Mouse (Mus musculus) adrenal gland, postnatal 36 days (tissue): ENCODE measurements around the gene Trak1. TPM values are rescaled to one million over a fixed set of nuclear protein-coding genes. Genes with fewer than 3 reads are reported as not detected.

Source experiments
- DNase-seq, 2 experiments: peaks; one replicate each; pipeline ENCODE4 v3.0.0; 2021; ENCODE audit warnings: mixed read lengths in 1 of 2
- total RNA-seq, 2 experiments: library from RNA; stranded (reverse); gene quantifications; 2 replicates each; pipeline ENCODE4 v1.2.3; 2021

Trak1 gene
- total RNA-seq, 2 experiments from 2014 or later: 68.0 to 75.3 TPM

DNA sequence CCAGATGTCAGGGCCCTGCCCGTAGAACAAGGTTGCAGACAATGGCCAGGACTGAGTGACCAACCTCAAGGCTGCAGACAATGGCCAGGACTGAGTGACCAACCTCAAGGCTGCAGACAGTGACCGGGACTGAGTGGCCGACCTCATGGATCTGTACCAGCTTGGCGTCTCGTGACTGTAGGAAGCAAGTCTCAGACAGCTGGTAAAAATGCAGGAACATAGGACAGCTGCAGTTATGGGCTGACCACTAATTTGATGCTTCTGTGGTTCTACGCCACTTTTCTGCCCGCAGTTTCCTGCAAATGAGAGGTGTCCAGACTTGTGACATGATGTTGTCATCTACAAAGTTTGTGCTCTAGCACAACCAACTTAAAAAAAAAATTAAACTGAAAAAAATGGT is 4.1 kb upstream of the Trak1 start:
- DNase-seq: no peak

DNA sequence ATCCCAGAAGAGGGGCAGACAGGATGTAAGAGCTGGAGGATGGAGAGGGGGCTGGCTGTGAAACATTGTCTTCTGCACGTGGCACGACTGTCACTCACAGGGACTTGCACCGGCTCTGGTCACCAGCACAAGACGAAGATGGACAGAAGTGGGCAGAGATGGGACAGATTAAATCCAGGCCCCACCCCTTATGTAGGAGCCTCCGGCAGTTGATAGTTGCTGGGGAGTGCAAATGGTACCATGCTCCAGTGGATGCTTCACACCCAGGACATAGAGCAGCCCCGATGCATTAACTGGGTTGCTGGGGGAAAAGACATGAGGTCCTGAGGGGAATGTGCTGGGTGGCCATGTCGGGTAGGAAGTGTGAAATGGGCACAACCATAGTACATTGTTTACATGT is 2.1 kb upstream of the Trak1 start:
- DNase-seq: no peak

DNA sequence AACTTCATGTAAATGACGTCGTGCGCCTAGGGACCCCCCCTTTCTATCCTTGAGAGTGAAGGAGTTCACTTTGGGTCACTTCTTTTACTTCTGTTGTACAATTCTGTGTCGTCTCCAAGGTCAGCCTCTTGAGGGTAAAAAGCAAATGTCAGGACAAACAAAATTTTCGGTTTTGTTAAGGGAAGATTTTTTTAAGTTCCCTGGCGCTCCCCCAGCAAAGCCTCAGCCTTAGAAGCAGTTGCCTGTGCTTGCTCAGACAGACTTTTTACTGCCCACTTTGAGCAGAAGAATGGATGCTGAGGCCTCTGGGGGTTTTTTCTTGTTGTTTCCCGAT is 730 bp downstream of the Trak1 start:
- DNase-seq: no peak

DNA sequence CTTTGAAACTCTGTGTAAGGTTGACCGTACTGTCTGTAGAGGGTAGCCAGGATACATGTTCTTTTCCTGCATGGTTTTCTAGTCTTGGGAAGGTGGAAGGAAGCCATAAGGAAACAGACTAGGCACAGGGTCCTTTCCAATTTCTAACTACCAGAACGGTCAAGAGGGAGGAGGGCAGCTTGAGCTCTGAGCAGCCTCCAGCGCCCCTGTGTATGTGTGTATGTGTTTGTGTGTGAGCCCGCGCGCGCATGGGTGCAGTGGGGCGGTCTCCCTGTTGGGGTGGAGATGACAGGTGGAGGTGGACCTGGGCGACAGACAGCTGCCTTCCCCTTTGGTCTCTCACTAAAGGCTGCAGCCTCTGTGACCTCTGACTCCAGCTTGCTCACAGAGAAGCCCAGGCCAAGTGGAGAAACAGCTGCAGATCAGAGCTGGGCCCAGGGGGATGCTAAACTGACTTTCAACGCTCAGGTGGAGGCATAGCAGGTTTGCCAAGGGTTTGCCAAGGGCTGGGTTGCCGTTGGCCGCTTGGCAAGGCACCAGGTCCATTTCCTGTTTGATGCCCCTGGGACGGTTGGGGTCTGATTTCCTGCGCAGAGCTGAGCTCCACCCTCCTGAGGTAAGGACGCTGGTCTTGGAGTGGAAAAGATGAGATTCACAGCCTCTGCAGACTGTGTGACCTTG is 1.2 kb downstream of the Trak1 start:
- DNase-seq: peak; percentile 28 to 65

DNA sequence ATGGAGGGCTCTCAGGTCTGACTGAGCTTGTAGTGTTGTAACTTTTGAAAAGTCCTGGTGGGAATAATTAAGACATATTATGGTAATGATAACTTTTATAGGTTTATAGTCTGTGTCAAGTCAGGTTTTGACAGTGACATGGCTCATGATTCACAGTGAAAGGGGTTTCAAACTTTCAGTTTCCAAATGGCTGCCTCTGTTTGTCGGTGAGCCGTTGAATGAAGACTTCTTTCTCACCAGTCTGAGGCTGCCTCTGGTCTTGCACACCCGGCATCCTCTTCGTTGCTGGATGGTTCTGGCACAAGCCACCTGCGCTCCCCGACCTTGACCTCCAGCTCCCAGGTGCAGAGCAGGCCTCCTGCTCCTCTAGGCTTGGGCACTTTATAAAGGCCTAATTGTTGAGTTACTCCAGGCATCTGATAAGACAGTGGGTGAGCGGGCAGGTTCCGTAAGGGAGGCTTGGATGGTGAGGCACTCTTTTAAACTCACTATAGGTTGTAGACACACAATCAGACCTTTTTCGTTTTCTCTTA is 2.0 kb downstream of the Trak1 start:
- no peak for DNase-seq

DNA sequence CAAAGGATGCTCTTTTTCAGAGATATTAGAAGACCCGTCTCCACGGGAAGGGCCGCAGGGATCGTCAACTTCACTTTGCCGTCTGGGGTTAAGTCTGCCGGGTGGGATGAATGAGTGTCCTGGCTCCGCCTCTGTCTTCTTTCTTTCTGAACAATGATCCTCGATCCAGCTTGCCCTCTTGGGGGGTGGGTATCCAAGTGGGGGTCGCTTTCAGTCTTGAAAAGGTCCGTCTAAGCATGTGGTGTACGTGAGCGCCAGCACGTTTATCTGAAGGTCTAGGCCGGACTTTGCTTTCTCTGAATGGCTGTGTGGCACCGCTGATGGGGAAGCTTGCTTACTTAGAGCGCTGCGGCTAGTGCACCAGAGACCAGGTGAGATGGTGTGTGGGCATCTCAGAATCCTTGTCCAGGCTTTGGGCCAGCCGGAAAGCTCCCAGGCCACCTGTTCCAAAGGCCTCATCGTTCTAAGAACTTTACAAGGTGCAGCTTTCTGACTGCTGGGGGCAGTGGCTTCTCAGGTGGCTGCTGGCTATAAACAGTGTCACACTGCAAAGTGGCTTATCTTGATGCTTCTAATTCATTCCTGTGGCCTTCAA is 2.8 kb downstream of the Trak1 start:
- DNase-seq: no peak

DNA sequence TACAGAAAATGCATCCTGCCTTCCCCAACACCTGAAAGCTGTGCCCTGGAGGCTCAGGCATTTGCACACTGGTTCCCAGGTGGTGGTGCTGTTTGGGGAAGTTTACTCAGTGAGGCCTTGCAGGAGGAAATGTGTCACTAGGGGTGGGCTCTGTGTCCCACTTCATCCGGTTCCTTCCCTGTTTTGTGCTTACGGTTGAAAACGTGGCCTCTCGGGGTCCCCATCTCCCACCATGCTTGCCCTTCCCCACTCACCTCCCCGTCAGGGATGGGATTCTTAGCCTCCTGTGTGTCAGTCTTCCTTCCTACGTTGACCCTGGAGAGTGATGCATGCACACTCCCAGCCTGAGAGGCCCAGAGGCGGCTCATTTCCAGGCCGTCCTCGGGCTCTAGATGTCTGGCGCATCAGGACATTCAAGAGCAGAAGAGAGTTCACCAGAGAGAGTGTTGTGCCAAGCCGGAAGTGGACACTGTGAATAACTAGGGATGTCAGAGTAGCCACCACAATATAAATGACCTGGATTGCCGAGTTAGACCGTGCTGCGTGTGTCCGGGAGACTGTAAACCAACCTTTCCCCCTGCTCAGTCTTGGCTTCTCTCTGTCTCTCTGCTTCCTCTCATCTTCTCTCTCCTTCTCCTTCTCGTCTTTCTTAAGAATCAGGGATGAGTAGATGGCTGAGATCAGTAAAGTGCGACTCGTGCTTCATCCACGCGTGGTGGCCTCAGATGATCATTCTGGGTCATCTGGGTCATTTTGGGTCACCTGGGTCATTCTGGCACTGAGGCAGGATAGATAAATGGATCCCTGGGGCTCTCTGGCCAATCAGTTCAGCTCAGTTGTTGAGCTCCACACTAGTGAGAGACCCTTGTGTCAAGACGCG is 4.0 kb downstream of the Trak1 start:
- DNase-seq: no peak

DNA sequence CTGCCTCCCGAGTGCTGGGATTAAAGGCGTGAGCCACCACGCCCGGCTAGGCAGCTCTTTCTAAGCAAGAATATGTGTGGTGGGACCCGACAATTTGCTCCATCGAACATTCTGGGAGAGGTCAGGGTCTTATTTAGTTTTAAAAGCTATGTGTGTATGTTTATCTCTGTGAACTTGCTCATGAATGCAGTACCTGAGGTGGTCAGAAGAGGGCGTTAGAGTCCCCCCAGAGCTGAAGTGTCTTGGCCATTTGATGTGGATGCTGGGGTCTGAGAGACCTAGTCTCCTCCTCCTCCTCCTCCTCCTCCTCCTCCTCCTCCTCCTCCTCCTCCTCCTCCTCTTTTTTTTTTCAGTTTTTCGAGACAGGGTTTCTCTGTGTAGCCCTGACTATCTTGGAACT is 5.2 kb downstream of the Trak1 start:
- DNase-seq: no peak

DNA sequence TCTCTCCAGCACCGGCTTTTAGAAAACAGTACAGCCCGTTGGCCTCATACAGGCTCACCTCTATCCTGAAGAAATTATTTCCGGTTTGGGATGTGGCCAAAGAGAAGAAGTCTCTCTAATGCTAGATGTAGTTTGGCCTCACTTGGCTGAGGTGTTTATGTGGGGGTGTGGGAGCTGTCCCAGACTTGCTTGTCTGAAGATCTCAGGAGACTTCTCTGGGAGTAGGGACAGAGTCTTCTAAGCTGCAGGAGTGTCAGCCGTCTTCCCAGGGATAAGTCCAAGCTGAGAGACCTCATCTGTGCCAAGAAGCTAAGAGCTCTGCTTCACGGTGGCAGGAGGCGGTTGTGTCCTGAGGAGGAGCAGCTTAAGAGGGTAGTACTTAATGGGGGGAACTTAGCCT is 5.8 kb downstream of the Trak1 start:
- DNase-seq: no peak

DNA sequence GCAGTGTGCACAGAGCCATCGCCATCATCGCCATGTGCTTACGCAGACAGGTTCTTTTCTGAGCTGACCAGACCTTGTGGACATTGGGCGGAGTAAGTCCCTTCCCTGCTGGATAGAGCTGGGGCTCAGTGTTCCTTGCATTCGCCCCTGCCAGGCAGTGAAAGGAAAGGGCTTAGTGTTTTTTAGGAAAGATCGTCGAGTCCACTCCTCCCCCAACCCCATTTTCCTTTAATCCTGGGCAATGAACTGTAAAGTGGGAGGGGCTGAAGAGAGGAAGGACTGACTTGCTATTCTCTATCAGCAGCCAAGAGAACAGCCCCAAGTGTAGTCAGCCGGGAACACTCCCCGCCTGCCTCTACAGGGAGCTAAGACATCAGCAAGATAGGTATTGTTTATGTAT is 6.4 kb downstream of the Trak1 start:
- no peak for DNase-seq

DNA sequence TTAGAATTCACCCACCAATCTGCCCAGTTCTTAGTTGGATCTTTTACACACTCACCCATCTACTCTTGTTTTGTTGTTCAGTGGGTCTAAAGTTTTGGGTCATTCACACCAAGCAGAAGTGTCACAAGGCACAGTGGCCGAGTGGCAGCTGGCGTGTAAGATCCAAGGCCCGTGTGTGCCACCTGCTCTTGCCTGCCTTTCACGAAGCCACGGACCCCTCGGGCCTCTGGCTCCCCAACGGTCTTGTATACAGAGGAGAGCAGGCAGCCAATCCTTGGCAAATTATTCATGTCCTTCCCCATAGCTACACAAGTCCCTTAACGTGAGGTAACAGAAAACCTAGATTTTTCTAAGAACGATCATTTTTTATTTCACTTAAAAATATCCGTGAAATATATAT is 7.2 kb downstream of the Trak1 start:
- no peak for DNase-seq

DNA sequence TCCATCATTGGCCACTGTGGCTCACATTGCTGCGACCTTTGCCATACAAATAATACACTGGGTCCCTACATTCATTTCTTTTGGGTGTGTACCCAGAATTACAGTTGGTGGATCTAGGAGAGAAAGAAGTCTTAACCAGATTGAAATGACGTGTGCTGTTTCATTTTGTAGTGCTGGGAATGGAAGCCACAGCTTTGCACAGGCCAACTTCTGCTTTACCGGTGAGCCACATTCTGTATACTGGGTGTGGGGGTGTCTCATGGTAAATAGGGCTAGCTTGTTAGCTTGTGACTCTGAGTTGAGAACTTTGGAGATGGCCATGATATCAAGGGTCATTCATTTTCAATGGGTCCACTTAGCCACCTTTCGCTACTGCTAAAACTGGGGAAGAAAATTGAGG is 8.2 kb downstream of the Trak1 start:
- DNase-seq: no peak

DNA sequence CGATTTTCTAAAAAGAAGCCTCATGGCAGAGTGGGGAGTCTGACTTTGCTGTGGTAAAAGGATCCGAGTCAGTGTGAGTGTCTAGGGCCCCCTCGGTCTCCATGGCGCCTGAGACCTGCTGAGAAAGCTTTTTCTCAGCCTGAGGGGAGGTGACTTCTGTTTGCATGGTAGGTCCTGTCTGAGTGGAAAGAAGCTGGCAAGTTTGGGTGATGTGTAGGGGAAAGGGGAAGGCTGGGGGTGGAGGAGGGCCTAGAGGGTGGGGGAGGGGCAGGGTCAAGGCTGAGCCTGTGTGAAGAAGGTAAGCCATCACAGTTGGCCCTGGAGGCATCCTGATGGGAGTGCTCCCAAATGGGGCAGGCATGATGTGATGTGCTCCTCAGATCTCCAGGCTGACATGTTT is 12.0 kb downstream of the Trak1 start:
- no peak for DNase-seq

DNA sequence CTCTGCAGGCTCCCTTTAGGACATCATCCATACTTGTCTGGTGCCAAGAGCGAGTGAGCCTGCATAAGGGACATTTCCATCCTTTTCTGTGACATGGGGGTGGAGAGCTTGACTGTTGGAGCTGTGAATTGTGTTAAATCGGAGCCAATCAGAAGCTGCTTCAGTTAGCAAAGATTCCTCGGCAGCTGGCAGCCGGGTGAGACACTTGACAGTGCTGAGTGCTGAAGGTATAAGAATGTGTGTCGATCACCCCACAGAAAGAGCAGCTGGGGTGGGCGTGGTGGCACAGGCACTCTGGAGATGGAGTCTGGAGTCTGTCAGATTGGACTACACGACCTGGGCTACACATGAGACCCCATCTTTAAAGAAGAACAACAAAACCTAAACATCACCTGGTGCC is 13.2 kb downstream of the Trak1 start:
- DNase-seq: no peak

DNA sequence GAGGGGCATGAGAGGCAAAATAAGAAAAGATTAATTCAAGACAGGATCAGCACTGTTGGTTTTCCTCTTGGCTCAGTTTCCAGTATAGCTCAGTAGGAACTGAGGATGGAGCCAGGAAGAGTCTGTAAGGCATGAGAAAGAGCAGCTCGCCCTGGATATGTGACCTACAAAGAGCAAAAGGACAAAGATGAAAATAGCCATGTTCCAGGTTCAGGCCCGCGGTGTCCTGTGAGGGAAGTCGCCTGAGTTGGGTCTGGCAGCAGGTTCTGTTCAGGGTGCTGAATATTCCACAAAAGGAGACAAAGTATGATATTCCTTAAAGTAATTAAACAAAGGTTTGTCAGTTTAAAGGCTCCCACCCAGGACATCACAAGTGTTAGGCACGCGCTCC is 14.5 kb downstream of the Trak1 start:
- DNase-seq: no peak

DNA sequence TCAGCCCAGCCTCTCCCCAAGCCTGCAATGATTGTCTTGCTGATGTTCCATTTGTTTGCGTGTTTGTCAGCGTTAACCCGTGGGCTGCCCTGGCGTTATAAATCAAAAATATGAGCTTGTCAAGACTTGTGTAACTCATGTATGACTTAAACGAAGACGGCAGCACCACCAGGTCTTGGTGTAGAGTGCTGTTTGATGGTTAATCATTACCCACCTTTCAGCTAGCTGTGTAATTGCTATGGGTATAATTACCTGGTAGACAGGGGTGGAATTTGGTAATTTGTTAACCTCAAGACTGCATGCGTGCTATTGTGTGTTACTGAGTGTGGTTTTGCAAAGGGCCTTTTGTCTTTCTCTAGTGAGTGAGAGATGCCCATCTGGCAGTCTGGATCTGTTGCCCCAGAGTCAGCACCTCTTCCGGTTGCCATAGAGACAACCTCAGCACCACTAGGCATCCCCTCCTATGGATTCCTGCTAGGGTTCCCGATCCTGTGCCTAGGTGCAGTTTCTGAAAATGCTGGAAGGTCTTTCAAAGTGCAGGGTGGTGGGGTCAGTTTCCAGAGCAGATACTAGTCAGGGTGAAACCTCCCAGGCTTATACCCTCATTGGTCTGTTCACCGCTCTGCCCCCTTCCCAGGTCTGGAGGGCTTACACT is 15.1 kb downstream of the Trak1 start:
- DNase-seq: no peak

DNA sequence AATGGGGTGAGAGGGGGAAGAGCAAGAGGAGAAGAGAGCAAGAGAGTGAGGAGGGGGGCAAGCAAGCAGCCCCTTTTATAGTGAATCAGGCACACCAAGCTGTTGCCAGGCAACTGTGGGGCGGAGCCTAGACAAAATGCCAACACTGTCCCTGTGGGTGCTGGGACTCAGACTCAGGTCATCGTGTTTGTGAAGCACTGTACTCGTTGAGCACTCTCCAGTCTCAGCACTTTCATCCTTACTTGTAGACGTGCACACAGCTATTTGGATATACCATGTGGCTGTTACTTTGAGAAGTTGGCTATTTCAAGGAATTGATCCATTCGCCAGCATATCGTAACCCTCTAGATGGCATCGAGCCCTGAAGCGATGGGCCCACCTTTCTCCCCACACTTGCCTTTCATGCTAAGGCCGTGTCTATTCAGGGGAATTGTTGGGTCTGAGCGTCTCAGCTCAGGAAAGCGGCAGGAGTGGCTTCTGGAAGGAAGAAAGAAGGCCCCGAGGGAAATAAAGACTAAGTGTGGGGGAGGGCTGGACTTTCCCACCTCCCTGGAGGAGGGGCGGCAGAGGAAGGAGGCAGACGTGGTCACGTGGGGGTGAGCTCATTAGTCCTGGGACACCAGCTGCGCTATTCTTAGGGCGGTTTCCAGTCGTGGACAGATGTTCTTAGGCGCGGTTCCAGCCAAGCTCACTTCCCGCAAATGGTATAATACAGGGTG is 16.5 kb downstream of the Trak1 start:
- DNase-seq: peak; percentile 78 to 87

DNA sequence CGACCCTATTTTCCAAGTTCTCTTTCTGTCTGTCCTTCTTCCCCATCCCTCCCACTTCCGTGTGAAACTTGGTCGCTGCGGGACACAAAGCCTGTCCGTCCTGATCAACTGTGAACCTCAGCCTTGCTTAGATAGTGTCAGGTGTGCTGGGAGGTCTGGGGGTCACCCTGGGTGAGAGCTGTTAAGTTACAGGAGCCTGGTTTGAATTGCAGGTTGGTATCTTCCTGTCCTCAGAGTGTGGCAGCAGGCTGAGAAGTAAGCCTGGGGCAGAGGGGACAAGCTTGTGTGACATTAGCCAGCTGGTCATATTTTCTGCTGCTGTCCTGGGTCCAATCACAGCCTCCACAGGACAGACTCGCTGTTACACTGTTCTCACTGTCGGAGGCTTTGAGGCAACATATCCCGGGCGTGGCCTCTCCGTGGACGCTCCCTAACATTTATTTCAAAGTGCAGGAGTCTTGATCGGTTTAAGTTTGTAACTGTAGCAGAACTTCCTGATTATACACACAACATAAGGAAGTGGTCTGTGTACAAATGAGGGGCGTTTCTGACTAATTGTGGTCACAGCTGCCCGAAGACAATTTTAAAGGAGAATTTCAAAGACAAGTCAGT is 17.3 kb downstream of the Trak1 start:
- no peak for DNase-seq

DNA sequence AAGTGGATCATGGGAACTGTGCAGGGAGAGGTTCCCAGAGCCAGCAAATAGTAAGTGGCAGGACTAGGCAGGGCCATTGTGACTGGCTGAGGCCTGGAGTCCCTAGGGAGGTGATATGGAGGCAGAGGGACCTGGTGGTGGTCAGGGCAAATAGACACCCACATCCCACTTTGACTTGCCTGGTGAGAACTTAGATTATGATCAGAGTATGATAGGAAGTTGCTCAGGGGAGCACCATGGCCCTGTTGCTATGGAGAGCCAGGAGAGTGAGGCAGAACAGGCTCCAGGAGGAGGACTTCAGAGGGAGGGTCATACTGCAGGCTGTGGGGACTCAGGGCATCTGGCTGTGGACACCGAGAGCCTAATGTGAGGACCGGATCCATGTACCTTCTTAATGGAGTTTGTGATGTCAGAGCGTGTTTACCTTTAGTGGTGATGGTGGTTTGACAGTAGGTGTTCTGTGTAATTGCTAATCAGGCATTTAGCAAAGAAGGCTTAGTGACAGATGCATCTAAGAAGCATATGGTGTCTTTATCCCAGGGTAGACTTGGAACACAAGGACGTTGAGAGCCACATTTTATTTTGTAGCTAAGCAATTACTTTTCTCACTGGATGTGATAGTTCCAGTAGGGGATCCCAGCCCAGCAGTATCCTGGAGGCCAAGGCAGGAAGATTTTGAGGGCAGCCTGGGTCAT is 18.7 kb downstream of the Trak1 start:
- DNase-seq: no peak

DNA sequence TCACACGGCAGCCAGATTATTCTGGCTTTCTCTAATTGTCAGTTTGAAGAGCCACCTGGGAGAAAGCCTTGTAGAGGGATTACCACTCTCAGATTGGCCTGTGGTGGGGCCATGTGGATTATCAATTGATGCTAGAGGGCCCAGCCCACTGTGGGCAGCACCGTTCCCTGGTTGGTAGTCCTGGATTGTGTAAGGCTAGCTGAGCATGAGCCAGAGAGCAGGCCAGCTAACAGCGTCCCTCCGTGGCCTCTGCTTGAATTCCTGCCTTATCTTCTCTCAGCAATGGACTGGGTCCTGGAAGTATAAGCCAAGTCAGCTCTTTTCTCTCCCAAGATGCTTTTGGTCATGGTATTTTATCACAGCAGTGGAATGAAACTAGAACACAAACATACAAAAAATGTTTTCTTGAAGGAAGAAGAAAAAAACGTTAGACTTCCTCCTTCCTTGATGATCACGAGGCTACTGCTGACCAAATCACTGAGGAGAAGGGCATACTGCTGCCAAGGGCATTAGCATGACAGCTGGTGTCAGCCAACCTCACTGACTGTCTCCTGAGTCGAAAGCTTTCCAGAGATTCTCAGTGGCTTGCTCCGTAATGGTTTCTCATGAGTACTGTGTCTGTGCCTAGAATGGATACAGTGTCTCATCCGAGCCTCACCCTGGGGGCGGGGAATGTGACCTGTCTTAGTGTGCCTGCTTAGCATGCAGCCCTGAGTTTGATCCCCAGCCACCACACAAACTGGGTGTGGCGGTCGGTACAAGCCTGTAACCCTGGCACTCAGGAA is 19.5 kb downstream of the Trak1 start:
- DNase-seq: peak; percentile 55 to 70
